Mouse (Mus musculus) midbrain, embryonic 16.5 days (tissue): ENCODE results near the gene Rims1. TPM values are rescaled to one million over a fixed set of nuclear protein-coding genes. Genes with fewer than 3 reads are reported as not detected.

ENCODE experiments used
- ATAC-seq: fragments of 200-750 bp; cut with Nextera tagmentation; 2 replicates; pipeline ENCODE4 v1.8.0; 2017; ENCODE audit warnings: moderate TSS enrichment
- H3K27ac ChIP-seq: fragments of 300-500 bp; sonication (generic); 2 replicates; pipeline ENCODE4 v1.5.1; 2014; ENCODE audit warnings: mild to moderate bottlenecking, low read length, mixed read lengths
- H3K27me3 ChIP-seq: fragments of 300-500 bp; sonication (generic); 2 replicates; pipeline ENCODE4 v1.6.1; 2014; ENCODE audit warnings: low read depth, low read length, mixed read lengths; ENCODE audit not compliant: control insufficient read depth, insufficient read depth
- H3K36me3 ChIP-seq: fragments of 300-500 bp; sonication (generic); 2 replicates; pipeline ENCODE4 v1.6.1; 2014; ENCODE audit warnings: mild to moderate bottlenecking, low read length, moderate library complexity, mixed read lengths; ENCODE audit not compliant: control insufficient read depth, insufficient read depth
- H3K4me1 ChIP-seq: fragments of 300-500 bp; sonication (generic); 2 replicates; pipeline ENCODE4 v1.6.1; 2014; ENCODE audit warnings: mild to moderate bottlenecking, low read length, mixed read lengths; ENCODE audit not compliant: control insufficient read depth, insufficient read depth
- H3K4me2 ChIP-seq: fragments of 300-500 bp; sonication (generic); 2 replicates; pipeline ENCODE4 v1.6.1; 2014; ENCODE audit warnings: mild to moderate bottlenecking, low read length, mixed read lengths
- H3K4me3 ChIP-seq: fragments of 300-500 bp; sonication (generic); 2 replicates; pipeline ENCODE4 v1.5.1; 2014; ENCODE audit warnings: low read depth, mild to moderate bottlenecking, low read length, moderate library complexity, mixed read lengths
- H3K9ac ChIP-seq: fragments of 300-500 bp; sonication (generic); 2 replicates; pipeline ENCODE4 v1.6.1; 2014; ENCODE audit warnings: low read depth, low read length, mixed read lengths
- H3K9me3 ChIP-seq: fragments of 300-500 bp; sonication (generic); replicated peaks from 2 replicates; pipeline ENCODE4 v1.6.1; 2014; ENCODE audit warnings: mild to moderate bottlenecking, low read length, mixed read lengths; ENCODE audit not compliant: control insufficient read depth, poor library complexity, severe bottlenecking
- WGBS: fragments of 180-500 bp; shearing (Covaris S2); extraction: QIAGEN DNeasy Blood & Tissue Kit; methylation state at CpG from one replicate; pipeline ENCODE4 v1.1.7; 2014; 5-methylcytosine and 5-hydroxymethylcytosine counted together
- polyA plus RNA-seq: library from polyadenylated mRNA; unstranded; fragments of >200 nt; fragmentation: Nextera tagmentation; extraction: Ambion mirVana; gene quantifications from 2 replicates; pipeline ENCODE4 v1.2.1, GENCODE M21; 2015

Rims1 gene
- polyA plus RNA-seq, 1 experiment from 2014 or later = 18.4 TPM

- ATAC-seq = no peak
- Histone ChIP-seq H3K4me3 (no peak overlapping the region), H3K27ac (no peak overlapping the region), H3K27me3 (no peaks in the 10 kb centered on the region), H3K9me3 (no peaks in the 10 kb centered on the region), H3K9ac (no peak overlapping the region), H3K36me3 (no peaks in the 10 kb centered on the region), H3K4me2 (no peak overlapping the region), H3K4me1 (no peaks in the 10 kb centered on the region)
- WGBS = 86% methylated on average over 4 of the region's 4 CpGs
Measured at GRCm38 (mm10) chr1:22728207-22728606, 77.6 kb downstream of the Rims1 start.

DNA sequence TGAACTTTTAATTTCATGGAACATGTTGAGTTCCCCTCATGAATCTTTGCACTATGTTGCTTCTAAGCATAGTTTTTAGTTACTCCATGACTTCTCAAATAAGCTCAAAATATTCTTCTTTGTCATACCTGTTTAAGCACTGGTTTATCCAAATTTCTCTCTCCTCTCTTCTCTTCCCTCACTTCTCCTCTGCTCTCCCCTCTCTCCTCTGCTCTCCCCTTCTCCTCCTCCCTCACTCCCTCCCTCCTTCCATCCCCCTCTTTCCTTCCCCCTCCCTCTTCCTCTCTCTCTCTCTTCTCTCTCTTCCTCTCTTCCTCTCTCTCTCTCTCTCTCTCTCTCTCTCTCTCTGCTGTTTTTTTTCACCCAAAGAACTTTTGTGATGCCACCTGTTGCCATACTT is 84.1 kb downstream of the Rims1 start:
- no peak overlapping the region for H3K4me2 ChIP-seq
- H3K36me3 ChIP-seq = no peaks in the 10 kb centered on the region
- no peak overlapping the region for H3K9ac ChIP-seq
- no peaks in the 10 kb centered on the region for H3K27me3 ChIP-seq
- no peaks in the 10 kb centered on the region for H3K4me1 ChIP-seq
- no peaks in the 10 kb centered on the region for H3K9me3 ChIP-seq
- ATAC-seq = no peak
- no peak overlapping the region for H3K27ac ChIP-seq
- H3K4me3 ChIP-seq = no peak overlapping the region

DNA sequence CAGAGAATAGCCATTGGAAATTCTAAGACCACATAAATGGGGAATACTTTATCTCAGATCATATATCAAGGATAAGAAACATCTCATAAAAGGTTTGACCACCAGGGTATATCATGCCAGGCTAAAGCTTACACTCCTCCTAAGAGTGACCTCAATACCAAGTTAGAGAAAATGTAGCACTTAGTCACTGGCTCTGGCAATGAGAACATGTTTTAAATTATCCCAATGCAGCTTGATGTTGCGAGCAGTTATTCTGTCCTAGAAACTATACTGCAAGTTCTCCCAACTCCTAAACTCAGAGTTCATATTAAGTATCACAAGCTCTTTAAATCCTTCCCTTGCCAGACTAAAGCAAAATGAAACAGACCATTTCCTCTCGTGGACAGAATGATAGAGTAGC is 85.1 kb downstream of the Rims1 start:
- no peaks in the 10 kb centered on the region for H3K36me3 ChIP-seq
- no peaks in the 10 kb centered on the region for H3K4me1 ChIP-seq
- no peak overlapping the region for H3K4me3 ChIP-seq
- H3K9ac ChIP-seq = no peak overlapping the region
- WGBS = 87% methylated on average over 2 of the region's 2 CpGs
- H3K4me2 ChIP-seq = no peak overlapping the region
- no peak overlapping the region for H3K27ac ChIP-seq
- H3K27me3 ChIP-seq = no peaks in the 10 kb centered on the region
- no peaks in the 10 kb centered on the region for H3K9me3 ChIP-seq
- ATAC-seq = no peak

DNA sequence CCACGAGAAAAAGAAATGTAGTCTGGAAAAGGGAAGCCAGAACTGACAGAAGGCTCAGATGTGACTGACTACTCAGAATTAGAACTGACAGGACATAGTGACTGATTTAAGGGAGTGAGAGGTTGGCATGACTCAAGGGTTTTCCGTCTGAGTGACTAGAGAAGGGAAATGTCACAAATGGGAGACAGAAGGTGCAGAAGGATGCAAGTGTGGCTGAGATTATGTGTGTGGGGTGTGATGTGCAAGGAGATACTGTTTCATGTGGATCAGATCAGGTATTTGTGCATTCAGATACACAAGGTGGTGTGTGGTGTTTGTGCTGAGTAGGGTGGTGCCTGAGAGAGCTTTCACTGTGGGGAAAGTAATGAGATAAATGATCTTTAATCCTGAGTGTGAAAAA is 96.3 kb downstream of the Rims1 start:
- Histone ChIP-seq H3K4me3 (no peak overlapping the region), H3K9me3 (no peaks in the 10 kb centered on the region), H3K27me3 (no peaks in the 10 kb centered on the region), H3K9ac (no peak overlapping the region), H3K27ac (no peak overlapping the region), H3K36me3 (no peaks in the 10 kb centered on the region), H3K4me1 (no peaks in the 10 kb centered on the region), H3K4me2 (no peak overlapping the region)
- ATAC-seq = no peak
- WGBS = 63% methylated on average over 2 of the region's 2 CpGs

DNA sequence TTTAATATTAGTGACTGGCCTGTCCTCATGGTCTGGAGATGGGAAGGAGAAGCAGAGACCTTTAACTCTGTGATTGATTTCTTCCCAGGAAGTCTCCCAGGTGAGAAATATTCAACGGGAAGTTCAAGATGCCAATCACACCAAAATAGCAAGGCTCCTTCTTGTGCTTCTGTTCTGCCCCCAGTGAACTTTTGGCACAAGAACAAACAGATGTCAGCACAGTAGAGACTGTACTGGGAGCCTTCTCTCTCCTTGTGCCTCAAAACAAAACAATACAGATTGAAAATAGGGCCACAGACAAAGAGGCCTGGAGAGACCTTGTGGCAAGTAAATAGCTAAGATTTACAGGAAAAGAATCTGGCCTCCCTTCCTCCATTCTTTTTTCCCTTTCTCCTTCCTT is 110.7 kb downstream of the Rims1 start:
- Histone ChIP-seq H3K27ac (no peak overlapping the region), H3K4me2 (no peak overlapping the region)
- 34% methylated on average over 1 of the region's 1 CpGs for WGBS

DNA sequence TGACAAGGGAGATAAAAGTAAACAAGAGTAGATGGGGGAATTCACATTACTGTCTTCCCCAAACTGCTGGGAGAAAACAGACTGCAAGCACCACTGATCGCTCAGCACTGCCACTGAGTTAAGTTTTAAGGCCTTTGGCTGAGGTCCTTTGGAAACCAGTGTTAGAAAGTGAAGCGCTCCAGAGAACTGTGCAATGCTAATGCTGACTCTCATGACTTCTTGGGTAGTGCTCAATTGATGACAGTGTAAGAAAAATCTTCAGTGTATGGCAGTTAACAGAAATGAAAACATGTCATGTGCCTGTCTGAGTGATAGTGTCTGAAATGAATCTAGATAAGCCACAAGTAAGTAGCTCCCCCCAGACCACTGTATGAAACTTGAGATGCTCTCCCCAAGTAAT is 111.3 kb downstream of the Rims1 start:
- H3K4me2 ChIP-seq = no peak overlapping the region
- H3K36me3 ChIP-seq = no peaks in the 10 kb centered on the region
- WGBS = 86% methylated on average over 2 of the region's 2 CpGs
- no peak overlapping the region for H3K9ac ChIP-seq
- no peaks in the 10 kb centered on the region for H3K4me1 ChIP-seq
- H3K27ac ChIP-seq = no peak overlapping the region
- no peaks in the 10 kb centered on the region for H3K27me3 ChIP-seq
- H3K9me3 ChIP-seq = no peaks in the 10 kb centered on the region
- no peak overlapping the region for H3K4me3 ChIP-seq
- no peak for ATAC-seq

More for the DNA sequence above, 110.7 kb downstream of the Rims1 start:
- no peaks in the 10 kb centered on the region for H3K36me3 ChIP-seq
- no peak overlapping the region for H3K4me3 ChIP-seq
- H3K4me1 ChIP-seq = no peaks in the 10 kb centered on the region
- H3K27me3 ChIP-seq = no peaks in the 10 kb centered on the region
- no peak overlapping the region for H3K9ac ChIP-seq
- no peak for ATAC-seq
- H3K9me3 ChIP-seq = no peaks in the 10 kb centered on the region

DNA sequence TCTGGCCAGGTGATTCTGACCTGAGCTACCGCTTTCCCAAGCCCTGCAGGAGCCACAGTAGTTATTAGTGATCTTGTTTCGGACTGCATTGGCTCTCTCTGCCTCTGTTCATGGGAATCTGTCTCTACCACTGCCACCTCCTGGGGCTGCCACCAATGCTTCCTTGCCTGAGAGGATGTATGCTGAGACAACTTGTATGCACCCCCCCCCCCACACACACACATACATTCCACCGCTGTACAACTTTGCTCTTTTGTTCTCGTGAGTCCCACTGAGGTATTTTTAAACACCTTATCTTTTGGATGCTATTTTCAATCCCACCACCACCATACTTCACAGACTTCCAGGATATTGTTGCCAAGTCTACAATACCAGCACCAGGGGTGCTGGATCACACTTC is 122.3 kb downstream of the Rims1 start:
- no peak for ATAC-seq

DNA sequence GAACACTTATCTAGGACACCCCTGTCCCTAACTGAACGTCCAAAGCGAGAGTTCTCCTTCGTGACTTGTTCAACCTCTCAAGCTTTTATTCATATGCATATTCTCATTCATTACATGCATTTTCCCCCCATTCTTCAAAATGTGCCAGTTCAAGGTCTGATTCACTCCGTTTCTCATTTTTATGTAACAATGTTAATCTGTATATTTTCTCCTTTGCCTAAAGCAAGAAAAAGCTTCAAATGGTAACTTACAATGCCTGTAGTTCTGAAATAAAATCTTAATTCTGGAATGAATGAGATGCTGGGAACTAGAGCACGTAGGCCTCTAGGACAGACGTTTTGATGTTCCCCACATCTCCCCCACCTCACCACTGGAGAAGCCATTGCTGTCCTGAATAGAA is 141.6 kb downstream of the Rims1 start:
- H3K4me2 ChIP-seq = no peak overlapping the region
- WGBS = 71% methylated on average over 6 of the region's 6 CpGs
- no peaks in the 10 kb centered on the region for H3K27me3 ChIP-seq
- ATAC-seq = no peak
- no peak overlapping the region for H3K9ac ChIP-seq
- no peak overlapping the region for H3K4me3 ChIP-seq
- H3K4me1 ChIP-seq = no peaks in the 10 kb centered on the region
- H3K36me3 ChIP-seq = no peaks in the 10 kb centered on the region
- H3K27ac ChIP-seq = no peak overlapping the region
- no peaks in the 10 kb centered on the region for H3K9me3 ChIP-seq

More for the DNA sequence above, 122.3 kb downstream of the Rims1 start:
- Histone ChIP-seq H3K4me1 (no peaks in the 10 kb centered on the region), H3K36me3 (no peaks in the 10 kb centered on the region), H3K9ac (no peak overlapping the region), H3K4me3 (no peak overlapping the region), H3K27me3 (no peaks in the 10 kb centered on the region), H3K9me3 (no peaks in the 10 kb centered on the region), H3K4me2 (no peak overlapping the region), H3K27ac (no peak overlapping the region)
- WGBS = 84% methylated on average over 4 of the region's 4 CpGs

DNA sequence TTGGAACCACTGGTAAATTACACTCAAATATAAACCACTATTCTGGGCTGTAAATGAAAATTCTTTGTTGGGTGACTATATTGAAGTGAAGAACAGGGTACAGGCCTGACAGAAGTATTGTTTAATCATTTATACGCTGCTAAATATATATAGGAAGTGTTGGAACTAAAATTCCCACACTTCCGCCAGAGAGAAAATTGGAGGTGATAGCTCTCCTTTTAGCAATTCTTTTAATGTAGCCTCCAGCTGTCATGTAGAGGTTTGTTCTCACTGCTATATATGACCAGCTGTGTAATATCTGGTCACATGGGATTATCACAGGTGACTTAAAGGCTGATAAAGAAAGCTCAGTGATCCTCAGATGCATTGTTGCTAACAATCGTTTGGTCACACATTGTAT is 144.0 kb downstream of the Rims1 start:
- H3K27me3 ChIP-seq = no peaks in the 10 kb centered on the region
- no peak overlapping the region for H3K9ac ChIP-seq
- no peaks in the 10 kb centered on the region for H3K4me1 ChIP-seq
- no peak overlapping the region for H3K4me2 ChIP-seq
- H3K36me3 ChIP-seq = no peaks in the 10 kb centered on the region
- no peaks in the 10 kb centered on the region for H3K9me3 ChIP-seq
- WGBS = 79% methylated on average over 3 of the region's 3 CpGs
- no peak for ATAC-seq
- H3K4me3 ChIP-seq = no peak overlapping the region
- no peak overlapping the region for H3K27ac ChIP-seq

DNA sequence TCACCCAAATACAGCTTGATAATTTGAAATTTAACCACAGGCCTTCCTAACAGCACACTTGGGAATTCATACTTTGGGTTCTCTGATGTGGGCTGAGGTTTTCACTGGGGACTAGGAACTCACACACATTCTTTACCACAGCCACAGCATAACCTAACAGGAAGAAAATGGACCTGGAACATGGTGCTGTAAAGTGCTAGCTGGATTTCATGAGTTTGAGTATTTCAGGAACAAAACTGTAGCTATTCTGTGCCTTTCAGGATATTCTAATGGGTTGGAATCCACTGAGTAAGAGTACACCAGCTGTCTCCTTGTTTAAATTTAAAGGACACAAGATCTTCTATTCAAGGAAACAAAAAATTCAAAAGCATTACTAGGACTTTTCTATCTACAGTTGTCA is 149.8 kb downstream of the Rims1 start:
- Histone ChIP-seq H3K27ac (no peak overlapping the region), H3K9me3 (no peaks in the 10 kb centered on the region), H3K36me3 (no peaks in the 10 kb centered on the region), H3K4me1 (no peaks in the 10 kb centered on the region), H3K9ac (no peak overlapping the region), H3K4me3 (no peak overlapping the region), H3K27me3 (no peaks in the 10 kb centered on the region), H3K4me2 (no peak overlapping the region)
- no peak for ATAC-seq
